Mouse (Mus musculus) embryonic fibroblast, embryonic 13.5 days (primary cell): ENCODE data around the gene Bcor. TPM values are rescaled to one million over a fixed set of nuclear protein-coding genes. Genes with fewer than 3 reads are reported as not detected.

Experiments used
- H3K27ac ChIP-seq: 2 replicates; pipeline ENCODE4 v1.5.1; 2012; ENCODE audit warnings: low read length, control low read depth, inconsistent platforms; ENCODE audit not compliant: insufficient read depth
- H3K4me1 ChIP-seq: 2 replicates; pipeline ENCODE4 v1.6.1; 2011; ENCODE audit warnings: low read length; ENCODE audit not compliant: control insufficient read depth, insufficient read depth
- H3K4me3 ChIP-seq: 2 replicates; pipeline ENCODE4 v1.5.1; 2011; ENCODE audit warnings: mild to moderate bottlenecking, control low read depth, low read length; ENCODE audit not compliant: insufficient read depth
- CTCF ChIP-seq: IDR thresholded peaks from 2 replicates; pipeline ENCODE4 v1.5.1; 2011; ENCODE audit warnings: mild to moderate bottlenecking, control low read depth, low read length, moderate library complexity, borderline replicate concordance; ENCODE audit not compliant: insufficient read depth
- POLR2A ChIP-seq: IDR thresholded peaks from 2 replicates; pipeline ENCODE4 v1.6.1; 2011; ENCODE audit warnings: low read depth, mild to moderate bottlenecking, control low read depth, low read length, moderate library complexity
- polyA plus RNA-seq: library from polyadenylated mRNA; stranded (reverse); fragments of >200 nt; gene quantifications from 2 replicates; pipeline ENCODE4 v1.2.4, GENCODE M21; 2011; ENCODE audit warnings: low read depth; ENCODE audit not compliant: missing spikeins, insufficient read length

Gene Bcor
- 20.8 and 21.9 TPM in 2 replicates for polyA plus RNA-seq

GRCm38 (mm10) chrX:12159981-12160656 lies at the start of gene Bcor:
Bcor (minus strand) TSS chrX:12160355.
- Histone ChIP-seq H3K4me1 (0 out of 2 replicates have a peak, but pooled peaks cover 3% of the 10 kb centered on the region), H3K27ac (no peak within 1 kb of the TSS), H3K4me3 (peak within 1 kb of the TSS; percentile 19)
- no peak for TF ChIP-seq POLR2A
- no peak for TF ChIP-seq CTCF

- no peak overlapping the region for H3K27ac ChIP-seq
- no peak for TF ChIP-seq POLR2A
- TF ChIP-seq CTCF, result no peak
Measured at GRCm38 (mm10) chrX:12202951-12203350, 42.8 kb upstream of the Bcor start.

GRCm38 (mm10) chrX:12201111-12201510 lies 41.0 kb upstream of the Bcor start:
- TF ChIP-seq CTCF (no peak), POLR2A (no peak)
- Histone ChIP-seq H3K4me3 (no peak overlapping the region), H3K27ac (no peak overlapping the region), H3K4me1 (no peaks in the 10 kb centered on the region)

More at GRCm38 (mm10) chrX:12202951-12203350, 42.8 kb upstream of the Bcor start:
- no peaks in the 10 kb centered on the region for H3K4me1 ChIP-seq
- no peak overlapping the region for H3K4me3 ChIP-seq

- no peaks in the 10 kb centered on the region for H3K4me1 ChIP-seq
- no peak overlapping the region for H3K4me3 ChIP-seq
- TF ChIP-seq CTCF (no peak), POLR2A (no peak)
- H3K27ac ChIP-seq, result no peak overlapping the region
Measured at GRCm38 (mm10) chrX:12195234-12195919, 35.2 kb upstream of the Bcor start.

- TF ChIP-seq POLR2A (no peak), CTCF (no peak)
- no peak overlapping the region for H3K4me3 ChIP-seq
- no peak overlapping the region for H3K27ac ChIP-seq
- H3K4me1 ChIP-seq, result no peaks in the 10 kb centered on the region
Measured at GRCm38 (mm10) chrX:12192343-12192742, 32.2 kb upstream of the Bcor start.

- TF ChIP-seq CTCF (no peak), POLR2A (no peak)
Measured at GRCm38 (mm10) chrX:12189511-12189910, 29.4 kb upstream of the Bcor start.

GRCm38 (mm10) chrX:12175198-12175960 lies 15.2 kb upstream of the Bcor start:
- 0 out of 2 replicates have a peak, but pooled peaks cover 3% of the 10 kb centered on the region for H3K4me1 ChIP-seq
- peak overlapping the region; percentile 65; the same call in 1 of the 2 replicates for H3K27ac ChIP-seq
- H3K4me3 ChIP-seq, result no peak overlapping the region
- TF ChIP-seq CTCF (no peak), POLR2A (no peak)

More at GRCm38 (mm10) chrX:12189511-12189910, 29.4 kb upstream of the Bcor start:
- Histone ChIP-seq H3K4me3 (no peak overlapping the region), H3K4me1 (no peaks in the 10 kb centered on the region), H3K27ac (no peak overlapping the region)

- Histone ChIP-seq H3K4me1 (0 out of 2 replicates have a peak, but pooled peaks cover 3% of the 10 kb centered on the region), H3K4me3 (no peak overlapping the region), H3K27ac (no peak overlapping the region)
- TF ChIP-seq POLR2A, result no peak
- TF ChIP-seq CTCF, result no peak
Measured at GRCm38 (mm10) chrX:12170128-12170527, 10.0 kb upstream of the Bcor start.
